Mouse (Mus musculus): ENCODE data around the gene Rp2. TPM values are rescaled to one million over a fixed set of nuclear protein-coding genes. Genes with fewer than 3 reads are reported as not detected.
"Not testable (repeated sequence)": the region's sequence is repeated elsewhere in the genome, so short reads cannot be mapped to it uniquely, and the experiment has no call there.

Gene Rp2
- 15.0 and 15.6 TPM in 2 replicates for polyA plus RNA-seq (2015; fragmentation: Nextera tagmentation; extraction: Ambion mirVana)

DNA sequence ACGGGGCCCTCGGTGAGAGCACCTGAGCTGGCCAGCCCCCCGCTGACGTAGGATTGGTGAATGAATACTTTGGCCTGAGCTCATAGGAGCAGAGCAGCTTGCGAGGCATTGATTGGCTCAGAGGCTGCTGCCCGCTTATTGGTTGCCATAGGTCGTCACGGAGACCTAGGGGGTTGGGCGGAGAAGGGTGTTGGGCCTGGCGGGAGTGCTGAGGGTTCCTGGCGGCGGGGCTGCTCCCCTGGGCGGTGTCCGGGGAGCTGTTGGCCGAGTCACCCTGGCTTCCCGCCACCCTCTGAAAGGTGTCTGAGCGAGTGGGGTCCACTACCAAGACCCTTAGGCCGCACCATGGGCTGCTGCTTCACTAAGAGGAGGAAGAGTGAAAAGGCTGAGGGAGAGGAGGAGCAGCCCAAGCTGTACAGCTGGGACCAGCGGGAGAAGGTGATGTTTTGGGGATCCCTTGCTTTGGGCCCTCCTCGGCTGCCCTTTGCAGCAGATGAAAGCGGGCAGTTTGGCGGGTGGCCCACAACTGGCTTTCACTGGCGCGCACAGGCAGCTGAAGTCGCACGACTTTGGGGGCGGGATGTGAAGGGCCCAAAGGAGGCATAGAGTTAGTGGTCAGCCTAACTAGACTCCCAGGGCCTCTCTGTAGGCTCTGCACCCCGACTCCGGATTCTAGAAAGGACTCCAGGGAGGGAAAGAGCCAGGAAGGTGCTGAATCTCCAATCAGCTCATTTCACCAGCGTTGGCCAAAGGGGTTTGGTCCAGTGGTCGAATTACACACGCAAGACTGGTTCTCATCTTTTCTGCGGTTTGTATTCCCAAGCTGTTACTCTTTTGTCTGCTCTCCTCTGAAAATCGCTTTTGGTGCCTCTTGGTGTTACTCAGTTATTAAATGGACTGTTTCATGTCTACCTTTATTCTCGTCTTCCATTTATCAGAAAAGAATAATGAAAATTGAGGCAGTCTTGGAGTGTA lies at the start of gene Rp2:
TSS of gene Rp2 (plus strand) at position 91 of the 975 bp plus-strand sequence.
- H3K9me3 ChIP-seq: no peaks in the 10 kb centered on the region
- H3K27me3 ChIP-seq: no peaks in the 10 kb centered on the region
- H3K27ac ChIP-seq (replicated peaks): peak within 1 kb of the TSS; percentile 64
- H3K4me3 ChIP-seq: peak within 1 kb of the TSS; percentile 62
- peak; percentile 100 for ATAC-seq (ENCODE audit: low read depth)
- peak within 1 kb of the TSS; percentile 83 for H3K9ac ChIP-seq
- peaks cover 10% of the 10 kb centered on the region for H3K4me1 ChIP-seq (replicated peaks)
- H3K4me2 ChIP-seq: peak within 1 kb of the TSS; percentile 58
- no peaks in the 10 kb centered on the region for H3K36me3 ChIP-seq
- 20% methylated on average over 35 of the region's 35 CpGs for WGBS

DNA sequence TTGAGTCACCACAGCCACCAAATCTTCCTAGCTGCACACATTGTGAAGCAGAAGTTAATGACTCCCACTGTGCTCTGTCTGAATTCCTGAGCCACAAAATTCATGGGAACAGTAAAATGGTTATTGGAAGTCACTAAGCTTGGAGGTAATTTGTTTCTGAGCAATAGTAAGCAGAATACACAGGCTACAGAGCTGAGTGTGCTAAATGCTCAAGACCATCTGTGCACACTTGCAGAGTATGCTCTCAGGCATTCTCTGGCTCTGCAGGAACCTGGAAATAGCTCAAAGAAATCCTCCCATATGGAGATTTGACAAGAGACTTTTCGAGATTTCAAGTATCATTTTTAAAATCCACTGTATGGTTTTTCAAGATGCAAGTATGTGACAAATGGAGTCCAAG lies 31.5 kb upstream of the Rp2 start:
- no peak overlapping the region for H3K9ac ChIP-seq
- H3K9me3 ChIP-seq: no peaks in the 10 kb centered on the region
- WGBS: 40% methylated on average over 1 of the region's 1 CpGs
- H3K4me3 ChIP-seq: no peak overlapping the region
- no peak overlapping the region for H3K4me2 ChIP-seq
- H3K4me1 ChIP-seq (replicated peaks): no peaks in the 10 kb centered on the region
- no peak for ATAC-seq (ENCODE audit: low read depth)
- H3K27me3 ChIP-seq: no peaks in the 10 kb centered on the region
- no peak overlapping the region for H3K27ac ChIP-seq (replicated peaks)
- H3K36me3 ChIP-seq: no peaks in the 10 kb centered on the region

GRCm38 (mm10) chrX:20335722-20336121 lies 28.6 kb upstream of the Rp2 start:
- H3K4me1 ChIP-seq (replicated peaks): no peaks in the 10 kb centered on the region
- H3K9me3 ChIP-seq: no peaks in the 10 kb centered on the region
- H3K4me2 ChIP-seq: no peak overlapping the region
- H3K9ac ChIP-seq: no peak overlapping the region
- no peaks in the 10 kb centered on the region for H3K36me3 ChIP-seq
- H3K4me3 ChIP-seq: no peak overlapping the region
- 13% methylated on average over 2 of the region's 2 CpGs for WGBS
- no peak overlapping the region for H3K27ac ChIP-seq (replicated peaks)
- no peaks in the 10 kb centered on the region for H3K27me3 ChIP-seq
- no peak for ATAC-seq (ENCODE audit: low read depth)

- no peak overlapping the region for H3K4me3 ChIP-seq
- H3K4me2 ChIP-seq: no peak overlapping the region
- no peak overlapping the region for H3K9ac ChIP-seq
- H3K4me1 ChIP-seq (replicated peaks): no peaks in the 10 kb centered on the region
- no peaks in the 10 kb centered on the region for H3K27me3 ChIP-seq
- H3K36me3 ChIP-seq: no peaks in the 10 kb centered on the region
- ATAC-seq (ENCODE audit: low read depth): no peak
- no peaks in the 10 kb centered on the region for H3K9me3 ChIP-seq
- H3K27ac ChIP-seq (replicated peaks): no peak overlapping the region
Observed at GRCm38 (mm10) chrX:20344980-20345379, 19.3 kb upstream of the Rp2 start.

DNA sequence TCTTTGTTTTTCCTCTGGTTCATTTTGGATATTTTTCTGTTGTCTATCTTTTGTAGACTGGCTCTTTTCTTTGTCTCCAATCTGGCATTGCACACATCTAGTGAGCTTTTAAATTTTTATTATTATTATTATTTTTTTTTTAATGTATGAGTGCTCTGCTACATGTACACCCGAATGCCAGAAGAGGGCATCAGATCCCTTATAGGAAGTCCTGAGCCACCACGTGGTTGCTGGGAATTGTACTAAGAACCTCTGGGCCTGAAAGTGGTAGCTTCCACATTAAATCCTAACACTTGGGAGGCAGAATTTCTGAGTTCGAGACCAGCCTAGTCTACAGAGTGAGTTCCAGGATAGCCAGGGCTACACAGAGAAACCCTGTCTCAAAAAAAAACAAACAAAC lies 17.9 kb upstream of the Rp2 start:
- no peak overlapping the region for H3K4me2 ChIP-seq
- H3K9ac ChIP-seq: no peak overlapping the region
- H3K4me1 ChIP-seq (replicated peaks): no peaks in the 10 kb centered on the region
- H3K36me3 ChIP-seq: no peaks in the 10 kb centered on the region
- 65% methylated on average over 3 of the region's 3 CpGs for WGBS
- ATAC-seq (ENCODE audit: low read depth): no peak
- H3K9me3 ChIP-seq: no peaks in the 10 kb centered on the region
- no peak overlapping the region for H3K4me3 ChIP-seq
- H3K27me3 ChIP-seq: no peaks in the 10 kb centered on the region
- H3K27ac ChIP-seq (replicated peaks): no peak overlapping the region

DNA sequence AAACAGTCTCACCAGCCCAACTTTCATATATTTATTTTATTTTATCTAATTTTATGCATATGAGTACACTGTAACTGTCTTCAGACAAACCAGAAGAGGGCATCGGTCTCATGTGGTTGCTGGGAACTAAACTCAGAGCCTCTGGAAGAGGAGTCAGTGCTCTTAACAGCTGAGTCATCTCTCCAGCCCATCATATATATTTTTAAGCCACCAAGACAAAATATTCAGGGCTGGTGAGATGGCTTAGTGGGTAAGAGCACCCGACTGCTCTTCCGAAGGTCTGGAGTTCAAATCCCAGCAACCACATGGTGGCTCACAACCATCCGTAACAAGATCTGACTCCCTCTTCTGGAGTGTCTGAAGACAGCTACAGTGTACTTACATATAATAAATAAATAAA lies 14.0 kb upstream of the Rp2 start:
- H3K27me3 ChIP-seq; ATAC-seq (ENCODE audit: low read depth); H3K36me3 ChIP-seq; H3K4me1 ChIP-seq (replicated peaks); H3K9ac ChIP-seq; H3K4me2 ChIP-seq; H3K4me3 ChIP-seq; H3K9me3 ChIP-seq; H3K27ac ChIP-seq (replicated peaks): not testable (repeated sequence)
- 98% methylated on average over 4 of the region's 4 CpGs for WGBS

GRCm38 (mm10) chrX:20355283-20355682 lies 9.0 kb upstream of the Rp2 start:
- Histone ChIP-seq H3K27me3 (no peaks in the 10 kb centered on the region), H3K27ac (replicated peaks) (no peak overlapping the region), H3K4me3 (no peak overlapping the region), H3K4me2 (no peak overlapping the region), H3K4me1 (replicated peaks) (no peaks in the 10 kb centered on the region), H3K9ac (no peak overlapping the region), H3K9me3 (no peaks in the 10 kb centered on the region), H3K36me3 (no peaks in the 10 kb centered on the region)
- WGBS: 92% methylated on average over 1 of the region's 1 CpGs
- ATAC-seq (ENCODE audit: low read depth): no peak

DNA sequence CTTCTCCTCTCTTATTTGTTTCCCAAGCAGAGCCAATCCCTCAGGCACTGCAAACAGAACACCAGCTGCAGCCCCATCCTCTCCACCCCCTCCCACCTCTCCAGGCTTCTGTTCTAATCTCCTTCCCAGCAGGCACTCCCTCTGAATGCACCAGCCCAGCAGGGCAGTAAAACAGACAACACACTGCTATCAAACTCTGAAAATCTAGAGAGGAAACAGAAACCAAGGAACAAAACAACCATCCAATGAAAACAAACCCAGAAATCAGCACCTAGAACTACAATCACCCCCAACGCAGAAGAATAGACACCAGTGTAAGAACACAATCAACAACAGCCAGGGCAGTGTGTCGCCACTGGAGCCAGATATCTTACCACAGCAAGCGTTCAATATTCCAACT lies 8.0 kb upstream of the Rp2 start:
- no peak for ATAC-seq (ENCODE audit: low read depth)
- Histone ChIP-seq H3K9ac (no peak overlapping the region), H3K4me3 (no peak overlapping the region), H3K27ac (replicated peaks) (no peak overlapping the region), H3K36me3 (no peaks in the 10 kb centered on the region), H3K4me2 (no peak overlapping the region), H3K27me3 (no peaks in the 10 kb centered on the region), H3K4me1 (replicated peaks) (no peaks in the 10 kb centered on the region), H3K9me3 (no peaks in the 10 kb centered on the region)
- 24% methylated on average over 3 of the region's 3 CpGs for WGBS

- no peak for ATAC-seq (ENCODE audit: low read depth)
- peak overlapping the region; percentile 41 for H3K4me2 ChIP-seq
- H3K27me3 ChIP-seq: no peaks in the 10 kb centered on the region
- H3K4me1 ChIP-seq (replicated peaks): peaks cover 10% of the 10 kb centered on the region
- H3K27ac ChIP-seq (replicated peaks): no peak overlapping the region
- H3K9me3 ChIP-seq: no peaks in the 10 kb centered on the region
- peak overlapping the region; percentile 5; the same call in 1 of the 2 replicates for H3K4me3 ChIP-seq
- 51% methylated on average over 1 of the region's 1 CpGs for WGBS
- no peaks in the 10 kb centered on the region for H3K36me3 ChIP-seq
- H3K9ac ChIP-seq: no peak overlapping the region
Observed at GRCm38 (mm10) chrX:20366036-20366435, 1.8 kb downstream of the Rp2 start.

- H3K4me3 ChIP-seq: no peak overlapping the region
- 0 out of 2 replicates have a peak, but pooled peaks cover 5% of the 10 kb centered on the region for H3K36me3 ChIP-seq
- no peak for ATAC-seq (ENCODE audit: low read depth)
- no peaks in the 10 kb centered on the region for H3K9me3 ChIP-seq
- no peak overlapping the region for H3K27ac ChIP-seq (replicated peaks)
- H3K9ac ChIP-seq: no peak overlapping the region
- WGBS: 78% methylated on average over 7 of the region's 7 CpGs
- H3K4me1 ChIP-seq (replicated peaks): no peaks in the 10 kb centered on the region
- no peaks in the 10 kb centered on the region for H3K27me3 ChIP-seq
- no peak overlapping the region for H3K4me2 ChIP-seq
Observed at GRCm38 (mm10) chrX:20379347-20380014, 15.2 kb downstream of the Rp2 start.

- Histone ChIP-seq H3K9ac (no peak overlapping the region), H3K4me2 (no peak overlapping the region), H3K9me3 (no peaks in the 10 kb centered on the region), H3K27me3 (no peaks in the 10 kb centered on the region), H3K4me1 (replicated peaks) (no peaks in the 10 kb centered on the region), H3K36me3 (0 out of 2 replicates have a peak, but pooled peaks cover 5% of the 10 kb centered on the region), H3K4me3 (no peak overlapping the region), H3K27ac (replicated peaks) (no peak overlapping the region)
- no peak for ATAC-seq (ENCODE audit: low read depth)
- WGBS: 90% methylated on average over 6 of the region's 6 CpGs
Observed at GRCm38 (mm10) chrX:20382260-20382659, 18.0 kb downstream of the Rp2 start.

DNA sequence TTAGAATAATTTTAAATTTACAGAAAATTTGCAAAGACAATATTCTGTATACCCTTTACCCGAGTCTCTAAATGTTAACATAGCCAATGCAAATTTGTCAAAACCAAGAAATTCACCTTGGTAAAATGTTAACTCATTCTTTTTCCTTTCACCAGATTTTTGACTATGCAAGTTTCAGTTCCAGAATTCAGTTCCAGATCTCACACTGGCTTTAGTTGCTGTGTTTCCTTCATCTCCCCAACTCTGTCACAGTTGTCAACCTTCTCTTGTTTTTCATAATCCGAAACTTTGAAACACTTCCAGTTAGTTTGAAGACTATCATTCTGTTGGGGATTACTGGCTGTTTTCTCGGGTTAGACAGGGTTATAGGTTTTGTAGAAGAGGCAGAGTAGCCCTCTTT lies 22.7 kb downstream of the Rp2 start:
- H3K36me3 ChIP-seq: 0 out of 2 replicates have a peak, but pooled peaks cover 5% of the 10 kb centered on the region
- no peak overlapping the region for H3K9ac ChIP-seq
- 79% methylated on average over 3 of the region's 3 CpGs for WGBS
- no peak overlapping the region for H3K4me3 ChIP-seq
- no peak for ATAC-seq (ENCODE audit: low read depth)
- no peaks in the 10 kb centered on the region for H3K9me3 ChIP-seq
- no peak overlapping the region for H3K4me2 ChIP-seq
- H3K27ac ChIP-seq (replicated peaks): no peak overlapping the region
- no peaks in the 10 kb centered on the region for H3K27me3 ChIP-seq
- no peaks in the 10 kb centered on the region for H3K4me1 ChIP-seq (replicated peaks)
